Mouse (Mus musculus) liver, embryonic 14.5 days (tissue): ENCODE measurements around the gene Zfp612.

Experiments used
- CTCF ChIP-seq: IDR thresholded peaks from 2 replicates; pipeline ENCODE4 v1.5.1; 2016; ENCODE audit warnings: antibody characterized with exemption, low read depth, control low read depth
- EP300 ChIP-seq: IDR thresholded peaks from 2 replicates; pipeline ENCODE4 v1.6.1; 2016; ENCODE audit warnings: antibody characterized with exemption, low read depth

DNA sequence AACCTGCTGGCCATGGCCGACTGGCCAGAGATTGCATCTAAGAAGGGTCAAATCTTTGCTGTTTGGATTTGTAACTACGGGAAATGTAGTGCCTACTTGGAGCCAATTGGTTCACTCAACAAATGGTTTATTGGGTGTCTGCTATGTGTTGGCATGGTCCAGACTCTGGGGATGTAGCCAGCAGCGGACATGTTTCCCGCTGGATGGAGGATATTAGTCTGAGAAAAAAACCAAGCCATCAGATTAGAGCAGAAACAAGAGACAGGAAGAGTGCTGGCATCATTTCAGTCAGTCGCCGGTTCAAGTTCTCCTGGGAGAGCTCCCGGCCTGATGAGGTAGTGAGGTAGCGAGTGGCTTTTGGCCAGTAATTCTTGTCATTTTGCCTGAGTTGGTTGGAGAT lies 54.7 kb downstream of the Zfp612 start:
- TF ChIP-seq CTCF (no peak), EP300 (no peak)
